Mouse (Mus musculus) thymus, adult 2 months (tissue): ENCODE results near the gene Fntb.

Experiments used
- CTCF ChIP-seq: fragments of 200-500 bp; IDR thresholded peaks from 2 replicates; pipeline ENCODE4 v1.5.1; 2012; ENCODE audit warnings: mild to moderate bottlenecking, control low read depth, low read length, moderate library complexity, borderline replicate concordance; ENCODE audit not compliant: control insufficient read depth, poor library complexity, insufficient read depth; ENCODE audit errors: extremely low read depth
- POLR2A ChIP-seq: fragments of 200-500 bp; IDR thresholded peaks from 2 replicates; pipeline ENCODE4 v1.6.1; 2012; ENCODE audit warnings: mild to moderate bottlenecking, low read length, control low read depth, moderate library complexity; ENCODE audit not compliant: control insufficient read depth, poor library complexity, insufficient read depth; ENCODE audit errors: extremely low read depth

DNA sequence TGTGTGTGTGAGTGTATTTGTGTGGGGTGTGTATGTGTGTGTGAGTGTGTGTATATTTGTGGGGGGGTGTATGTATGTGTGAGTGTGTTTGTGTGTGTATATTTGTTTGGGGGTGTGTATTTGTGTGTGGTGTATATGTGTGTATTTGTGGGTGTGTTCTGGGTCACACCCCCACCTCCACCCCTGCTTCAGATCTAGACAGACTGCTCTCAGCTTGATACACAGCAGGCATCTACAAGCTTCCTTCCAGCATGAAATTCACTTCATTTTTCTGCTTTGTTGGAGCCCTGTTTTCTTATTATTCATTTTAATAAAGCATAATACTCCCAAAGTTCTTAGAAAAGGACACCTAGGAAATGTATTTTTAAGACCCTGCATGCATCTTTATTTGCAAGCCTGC lies 132.8 kb downstream of the Fntb start:
- TF ChIP-seq CTCF (no peak), POLR2A (no peak)
